Mouse (Mus musculus) liver, postnatal 0 days (tissue): ENCODE measurements around the gene Ndp.

Source experiments
- CTCF ChIP-seq: sonication (generic); IDR thresholded peaks from 2 replicates; pipeline ENCODE4 v1.5.1; 2016; ENCODE audit warnings: antibody characterized with exemption, low read depth
- EP300 ChIP-seq: IDR thresholded peaks from 2 replicates; pipeline ENCODE4 v1.6.1; 2016; ENCODE audit warnings: antibody characterized with exemption, low read depth, mild to moderate bottlenecking

- TF ChIP-seq EP300 (no peak), CTCF (no peak)
Measured at GRCm38 (mm10) chrX:16911241-16911873, at the start of gene Ndp.
